Mouse (Mus musculus) urinary bladder, postnatal 36 days (tissue): ENCODE results near the gene Gm10772.
"Not testable (repeated sequence)": the region's sequence is repeated elsewhere in the genome, so short reads cannot be mapped to it uniquely, and the experiment has no call there.

Experiments used
- DNase-seq, 2 experiments: peaks; one replicate each; pipeline ENCODE4 v3.0.0; 2022; ENCODE audit warnings: low spot score in 2 of 2, mixed read lengths in 1 of 2

The Gm10772 gene

GRCm38 (mm10) chr13:66227473-66227872, at the start of gene Gm10772:
TSS of gene Gm10772 (minus strand) at chr13:66227573.
- DNase-seq = not testable (repeated sequence)

- not testable (repeated sequence) for DNase-seq
Measured at GRCm38 (mm10) chr13:66263914-66264313, 36.5 kb upstream of the Gm10772 start.

- DNase-seq = not testable (repeated sequence)
Measured at GRCm38 (mm10) chr13:66263141-66263540, 35.8 kb upstream of the Gm10772 start.

- no peak for DNase-seq
Measured at GRCm38 (mm10) chr13:66214349-66214748, 13.0 kb downstream of the Gm10772 start.

- DNase-seq = not testable (repeated sequence)
Measured at GRCm38 (mm10) chr13:66213811-66214210, 13.6 kb downstream of the Gm10772 start.

GRCm38 (mm10) chr13:66179172-66179571, 48.2 kb downstream of the Gm10772 start:
- DNase-seq = not testable (repeated sequence)
